Mouse (Mus musculus) midbrain, embryonic 10.5 days (tissue): ENCODE measurements around the gene Brd4. TPM values are rescaled to one million over a fixed set of nuclear protein-coding genes. Genes with fewer than 3 reads are reported as not detected.

Experiments
- DNase-seq: peaks from one replicate; pipeline ENCODE4 v3.0.0-alpha.2; 2017; ENCODE audit warnings: low spot score
- H3K27ac ChIP-seq: fragments of 300-500 bp; sonication (generic); replicated peaks from 2 replicates; pipeline ENCODE4 v1.5.1; 2016; ENCODE audit warnings: mild to moderate bottlenecking
- H3K27me3 ChIP-seq: fragments of 300-500 bp; sonication (generic); 2 replicates; pipeline ENCODE4 v1.6.1; 2016; ENCODE audit warnings: low read depth, mild to moderate bottlenecking; ENCODE audit not compliant: poor library complexity, severe bottlenecking
- H3K36me3 ChIP-seq: fragments of 300-500 bp; sonication (generic); 2 replicates; pipeline ENCODE4 v1.6.1; 2016; ENCODE audit warnings: mild to moderate bottlenecking, moderate library complexity
- H3K4me1 ChIP-seq: fragments of 300-500 bp; sonication (generic); 2 replicates; pipeline ENCODE4 v1.6.1; 2016
- H3K4me3 ChIP-seq: fragments of 300-500 bp; sonication (generic); 2 replicates; pipeline ENCODE4 v1.5.1; 2016; ENCODE audit warnings: mild to moderate bottlenecking, moderate library complexity
- H3K9me3 ChIP-seq: fragments of 300-500 bp; sonication (generic); replicated peaks from 2 replicates; pipeline ENCODE4 v1.6.1; 2016; ENCODE audit warnings: mild to moderate bottlenecking
- WGBS: fragments of 180-500 bp; shearing (Covaris S2); methylation state at CpG from one replicate; pipeline ENCODE4 v1.1.7; 2016; 5-methylcytosine and 5-hydroxymethylcytosine counted together
- polyA plus RNA-seq: library from polyadenylated mRNA; unstranded; fragments of >200 nt; fragmentation: Nextera tagmentation; extraction: Ambion mirVana; gene quantifications from 2 replicates; pipeline ENCODE4 v1.2.1, GENCODE M21; 2016

Gene Brd4
- polyA plus RNA-seq, 1 experiment from 2014 or later, result 110 TPM

DNA sequence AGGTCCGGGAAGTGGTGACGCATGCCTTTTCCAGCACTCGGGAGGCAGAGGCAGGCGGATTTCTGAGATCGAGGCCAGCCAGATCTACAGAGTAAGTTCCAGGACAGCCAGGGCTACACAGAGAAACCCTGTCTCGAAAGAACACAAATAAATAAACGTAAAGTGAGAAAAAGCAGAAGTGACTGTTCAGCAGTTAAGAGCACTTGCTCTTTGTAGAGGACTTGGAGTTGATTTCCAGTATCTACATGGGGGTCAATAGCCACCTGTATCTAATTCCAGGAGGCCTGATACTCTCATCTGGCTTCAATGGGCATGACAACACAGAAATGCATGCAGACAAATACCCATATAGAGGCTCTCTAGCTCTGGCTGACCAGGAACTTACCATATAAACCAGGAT, 15.4 kb downstream of the Brd4 start:
- Histone ChIP-seq H3K36me3 (peaks cover 44% of the 10 kb centered on the region), H3K27ac (no peak overlapping the region), H3K27me3 (no peaks in the 10 kb centered on the region), H3K4me3 (no peak overlapping the region), H3K4me1 (no peaks in the 10 kb centered on the region), H3K9me3 (no peaks in the 10 kb centered on the region)
- DNase-seq, result no peak
- WGBS, result 90% methylated on average over 7 of the region's 7 CpGs

DNA sequence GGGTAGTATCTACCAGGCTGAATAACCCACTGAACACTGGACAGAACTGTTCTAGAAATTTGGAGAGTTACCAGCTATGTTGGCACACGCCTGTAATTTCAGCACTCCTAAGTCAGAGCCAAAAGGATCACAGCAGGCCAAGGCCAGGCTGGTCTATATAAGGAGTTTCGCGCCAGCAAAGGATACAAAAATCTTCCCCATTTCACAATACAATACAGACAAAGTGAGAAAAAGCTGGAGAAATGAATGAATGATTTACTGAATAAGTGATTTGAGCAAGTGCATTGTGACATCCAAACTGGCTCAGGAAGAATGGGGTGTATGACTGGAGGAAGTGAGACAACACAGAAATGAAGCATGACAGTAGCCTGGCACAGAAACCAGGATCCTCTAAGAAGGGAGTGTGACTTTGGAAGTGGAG, 16.0 kb downstream of the Brd4 start:
- Histone ChIP-seq H3K4me3 (no peak overlapping the region), H3K36me3 (peaks cover 44% of the 10 kb centered on the region), H3K27ac (no peak overlapping the region), H3K9me3 (no peaks in the 10 kb centered on the region), H3K27me3 (no peaks in the 10 kb centered on the region), H3K4me1 (no peaks in the 10 kb centered on the region)
- DNase-seq, result no peak
- 97% methylated on average over 3 of the region's 3 CpGs for whole genome bisulfite sequencing

DNA sequence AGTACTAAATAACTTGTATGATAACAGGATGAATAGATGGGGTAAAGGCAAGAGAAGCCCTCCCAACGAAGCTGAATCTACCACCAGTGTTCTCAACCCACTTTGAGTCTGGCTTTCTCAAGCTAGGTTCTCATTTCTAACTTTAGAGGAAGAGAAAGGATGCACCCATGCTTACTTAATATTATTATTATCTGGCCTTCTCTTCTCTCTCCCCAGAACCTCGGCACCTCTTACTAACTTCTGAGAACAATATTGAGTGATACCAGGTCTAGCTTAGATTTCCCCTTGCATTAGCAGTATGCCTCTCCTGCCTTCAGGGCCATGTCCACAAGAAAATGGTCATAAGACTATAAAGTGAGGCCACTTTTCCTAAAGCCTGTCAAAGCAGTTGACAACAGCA, 16.4 kb downstream of the Brd4 start:
- 83% methylated on average over 2 of the region's 2 CpGs for WGBS
- H3K36me3 ChIP-seq, result peaks cover 43% of the 10 kb centered on the region
- no peak for DNase-seq
- no peak overlapping the region for H3K27ac ChIP-seq
- H3K27me3 ChIP-seq, result no peaks in the 10 kb centered on the region
- no peak overlapping the region for H3K4me3 ChIP-seq
- no peaks in the 10 kb centered on the region for H3K9me3 ChIP-seq
- H3K4me1 ChIP-seq, result no peaks in the 10 kb centered on the region

DNA sequence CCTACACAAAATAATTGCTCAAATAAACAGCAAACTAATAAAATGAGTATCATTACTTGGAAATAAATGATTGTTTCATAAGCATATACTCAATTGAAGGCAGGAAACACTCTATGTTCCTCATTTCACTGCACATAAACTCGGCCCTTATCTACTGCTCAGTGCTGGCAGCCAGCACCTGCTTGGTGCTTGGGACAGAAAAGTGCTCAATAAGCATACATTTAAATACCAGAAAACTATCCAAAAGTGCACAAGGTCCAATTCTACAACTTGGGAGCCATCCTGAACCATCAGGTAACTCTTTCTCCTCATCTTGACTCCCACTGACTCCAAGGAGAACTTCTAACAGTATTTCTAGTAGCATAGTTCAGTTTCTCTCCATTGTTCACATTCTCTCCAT, 16.9 kb downstream of the Brd4 start:
- Histone ChIP-seq H3K9me3 (no peaks in the 10 kb centered on the region), H3K4me3 (no peak overlapping the region), H3K27ac (no peak overlapping the region), H3K36me3 (peaks cover 40% of the 10 kb centered on the region), H3K4me1 (no peaks in the 10 kb centered on the region), H3K27me3 (no peaks in the 10 kb centered on the region)
- no peak for DNase-seq
- WGBS, result 95% methylated on average over 1 of the region's 1 CpGs

DNA sequence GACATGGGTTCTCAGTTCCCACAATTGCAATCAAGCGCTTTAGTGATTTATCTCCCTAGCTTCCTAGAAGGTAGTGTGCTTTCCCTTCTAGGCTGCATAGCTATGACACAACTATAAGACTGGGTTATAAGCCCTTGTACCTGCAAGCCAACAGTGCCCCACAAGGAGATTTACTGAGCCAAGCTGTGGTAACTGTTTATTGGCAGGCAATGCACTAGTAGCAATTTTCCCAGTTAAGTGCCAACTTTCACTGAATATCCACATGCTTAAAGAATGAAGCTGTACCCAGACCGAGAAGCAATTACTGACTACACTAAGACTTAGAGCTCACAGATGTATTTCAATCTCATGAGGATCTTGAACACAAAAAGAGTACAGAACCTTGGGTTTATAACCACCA, 20.9 kb downstream of the Brd4 start:
- no peak for DNase-seq
- no peaks in the 10 kb centered on the region for H3K27me3 ChIP-seq
- H3K9me3 ChIP-seq, result no peaks in the 10 kb centered on the region
- H3K4me3 ChIP-seq, result no peak overlapping the region
- H3K27ac ChIP-seq, result no peak overlapping the region
- H3K36me3 ChIP-seq, result peaks cover 30% of the 10 kb centered on the region
- peaks cover 3% of the 10 kb centered on the region for H3K4me1 ChIP-seq
- 97% methylated on average over 2 of the region's 2 CpGs for WGBS

DNA sequence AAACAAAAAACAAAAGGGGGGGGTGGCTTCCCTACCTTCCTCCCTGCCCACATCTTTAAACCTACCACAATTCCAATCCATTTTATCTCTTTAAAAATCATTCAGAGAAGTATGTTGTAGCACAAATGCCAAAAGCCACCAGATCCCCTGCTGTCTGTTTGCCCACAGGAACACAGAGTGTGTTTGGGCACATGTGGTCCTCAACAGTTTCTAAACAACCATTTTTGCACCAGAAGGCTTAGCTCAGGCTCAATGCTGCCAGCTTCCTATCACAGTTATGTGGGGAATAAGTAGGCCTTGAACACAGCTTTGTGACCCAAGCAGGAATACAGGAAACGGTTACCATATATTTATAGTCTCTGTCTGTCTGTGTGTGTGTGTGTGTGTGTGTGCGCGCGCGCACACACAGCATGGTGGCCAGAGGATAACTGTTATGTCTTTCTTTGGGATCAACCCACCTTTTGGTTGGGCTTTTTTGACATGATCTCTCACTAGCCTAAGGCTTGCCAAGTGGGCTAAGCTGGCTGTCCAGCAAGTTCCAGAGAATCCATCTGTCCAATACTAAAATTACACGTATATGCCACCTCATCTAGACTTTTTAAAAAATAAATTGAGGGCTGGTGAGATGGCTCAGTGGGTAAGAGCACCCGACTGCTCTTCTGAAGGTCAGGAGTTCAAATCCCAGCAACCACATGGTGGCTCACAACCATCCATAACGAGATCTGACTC, 21.5 kb downstream of the Brd4 start:
- Histone ChIP-seq H3K4me3 (no peak overlapping the region), H3K4me1 (peaks cover 9% of the 10 kb centered on the region), H3K27me3 (no peaks in the 10 kb centered on the region), H3K9me3 (no peaks in the 10 kb centered on the region), H3K36me3 (peaks cover 28% of the 10 kb centered on the region), H3K27ac (no peak overlapping the region)
- no peak for DNase-seq
- 95% methylated on average over 8 of the region's 8 CpGs for WGBS

DNA sequence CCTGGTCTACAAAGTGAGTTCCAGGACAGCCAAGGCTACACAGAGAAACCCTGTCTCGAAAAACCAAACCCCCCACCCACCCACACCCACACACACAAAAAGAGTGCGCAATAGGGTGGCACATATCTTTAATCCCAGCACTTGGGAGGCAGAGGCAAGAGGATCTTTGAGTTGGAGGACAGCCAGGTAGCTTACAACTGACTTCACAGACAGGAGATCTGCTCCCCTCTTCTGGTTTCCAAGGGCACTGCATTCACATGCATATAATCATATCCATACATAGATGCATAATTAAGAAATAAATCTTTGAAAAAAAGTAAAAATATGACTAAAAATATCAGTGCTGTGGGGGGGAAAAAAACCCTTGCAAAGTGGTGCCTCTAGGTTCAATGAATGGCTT, 25.7 kb downstream of the Brd4 start:
- no peaks in the 10 kb centered on the region for H3K27me3 ChIP-seq
- peaks cover 19% of the 10 kb centered on the region for H3K4me1 ChIP-seq
- H3K36me3 ChIP-seq, result peaks cover 18% of the 10 kb centered on the region
- no peak for DNase-seq
- no peaks in the 10 kb centered on the region for H3K9me3 ChIP-seq
- no peak overlapping the region for H3K4me3 ChIP-seq
- WGBS, result 98% methylated on average over 2 of the region's 2 CpGs
- no peak overlapping the region for H3K27ac ChIP-seq

DNA sequence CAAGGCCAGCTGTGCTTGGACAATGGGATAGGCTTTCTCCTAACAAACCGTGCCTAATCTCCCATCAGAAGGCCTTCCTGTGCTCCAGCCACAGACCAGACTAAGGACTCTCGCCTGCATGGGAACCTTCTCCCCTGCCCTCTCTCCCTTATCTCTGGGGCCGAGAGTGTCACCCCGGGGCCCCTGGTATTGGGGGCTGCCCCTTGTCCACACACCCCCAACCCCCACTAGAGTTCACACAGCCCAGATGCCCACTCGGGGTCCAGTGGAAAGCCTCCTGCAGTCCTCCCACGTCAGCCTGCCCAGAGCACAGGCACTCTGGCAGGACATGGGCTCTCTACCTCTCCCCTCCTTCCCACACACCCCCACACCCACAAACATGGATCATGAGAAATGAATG, 26.6 kb downstream of the Brd4 start:
- peak; percentile 26 for DNase-seq
- Histone ChIP-seq H3K9me3 (no peaks in the 10 kb centered on the region), H3K4me3 (peak overlapping the region; percentile 22; the same call in 1 of the 2 replicates), H3K27me3 (no peaks in the 10 kb centered on the region), H3K36me3 (peaks cover 25% of the 10 kb centered on the region), H3K27ac (peak overlapping the region; percentile 66), H3K4me1 (peaks cover 19% of the 10 kb centered on the region)
- 41% methylated on average over 6 of the region's 6 CpGs for WGBS

DNA sequence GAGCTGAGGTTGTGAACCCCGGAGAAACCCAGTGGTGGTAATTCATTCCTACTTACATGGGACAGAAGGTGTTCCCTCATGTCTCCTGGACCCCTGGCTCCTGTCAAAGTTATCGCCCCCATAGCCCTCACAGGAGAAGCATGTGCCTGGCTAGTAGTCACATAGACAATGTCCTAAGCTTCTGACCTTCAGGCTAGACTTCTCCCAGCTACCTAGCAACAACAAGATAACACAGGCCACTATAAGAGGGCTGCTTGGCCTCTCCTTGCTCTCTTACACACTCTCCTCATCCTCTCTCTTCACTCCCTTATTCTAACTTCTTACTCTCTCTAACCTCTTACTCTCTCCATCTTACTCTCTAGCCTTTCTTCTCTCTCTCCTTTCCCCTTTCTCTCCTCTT, 27.1 kb downstream of the Brd4 start:
- WGBS, result 89% methylated on average over 2 of the region's 2 CpGs
- Histone ChIP-seq H3K27ac (peak overlapping the region; percentile 66; the same call in 1 of the 2 replicates), H3K9me3 (no peaks in the 10 kb centered on the region), H3K27me3 (no peaks in the 10 kb centered on the region), H3K4me3 (no peak overlapping the region), H3K36me3 (peaks cover 30% of the 10 kb centered on the region), H3K4me1 (peaks cover 19% of the 10 kb centered on the region)
- no peak for DNase-seq

DNA sequence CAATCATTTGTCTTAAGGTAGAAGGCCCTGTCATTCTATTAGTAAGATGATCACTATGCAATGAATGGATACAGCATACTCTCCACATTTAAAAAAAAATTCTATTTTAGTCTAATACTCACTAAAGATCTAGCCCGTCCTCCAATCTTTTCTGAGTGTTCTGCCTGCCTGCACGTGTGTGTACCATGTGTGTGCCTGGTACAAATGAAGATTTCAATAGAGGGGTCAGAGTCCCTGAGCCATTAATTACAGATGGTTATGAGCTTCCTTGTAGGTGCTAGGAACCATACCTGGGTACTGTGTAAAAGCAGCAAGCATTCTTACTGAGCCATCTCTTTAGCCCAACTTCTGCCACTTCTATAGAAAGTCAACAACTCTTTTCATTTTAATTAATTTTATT, 27.6 kb downstream of the Brd4 start:
- H3K27ac ChIP-seq, result no peak overlapping the region
- H3K27me3 ChIP-seq, result no peaks in the 10 kb centered on the region
- no peak overlapping the region for H3K4me3 ChIP-seq
- 85% methylated on average over 2 of the region's 2 CpGs for whole genome bisulfite sequencing
- H3K9me3 ChIP-seq, result no peaks in the 10 kb centered on the region
- peaks cover 32% of the 10 kb centered on the region for H3K36me3 ChIP-seq
- peaks cover 19% of the 10 kb centered on the region for H3K4me1 ChIP-seq
- DNase-seq, result no peak

DNA sequence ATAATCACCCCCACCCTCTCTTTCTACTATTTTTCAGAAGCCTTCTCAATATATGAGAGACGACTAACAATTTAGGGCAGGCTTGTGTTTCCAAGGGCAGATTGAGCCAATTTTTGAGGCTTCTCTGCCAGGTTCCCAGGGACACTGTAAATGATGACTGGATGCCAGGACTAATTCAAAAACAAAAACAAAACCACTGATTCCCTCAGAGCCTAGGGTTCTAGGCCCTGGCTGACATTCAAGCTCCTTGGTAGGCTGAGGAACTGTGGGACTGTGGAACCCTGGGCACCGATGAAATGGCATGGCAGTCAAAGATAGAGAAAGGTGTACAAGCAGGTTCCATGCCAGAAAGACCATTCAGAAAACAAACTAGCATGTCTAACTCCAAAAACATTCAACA, 31.3 kb downstream of the Brd4 start:
- Histone ChIP-seq H3K36me3 (peaks cover 47% of the 10 kb centered on the region), H3K9me3 (no peaks in the 10 kb centered on the region), H3K27ac (no peak overlapping the region), H3K4me1 (peaks cover 12% of the 10 kb centered on the region), H3K4me3 (no peak overlapping the region), H3K27me3 (no peaks in the 10 kb centered on the region)
- WGBS, result 97% methylated on average over 2 of the region's 2 CpGs
- DNase-seq, result no peak

DNA sequence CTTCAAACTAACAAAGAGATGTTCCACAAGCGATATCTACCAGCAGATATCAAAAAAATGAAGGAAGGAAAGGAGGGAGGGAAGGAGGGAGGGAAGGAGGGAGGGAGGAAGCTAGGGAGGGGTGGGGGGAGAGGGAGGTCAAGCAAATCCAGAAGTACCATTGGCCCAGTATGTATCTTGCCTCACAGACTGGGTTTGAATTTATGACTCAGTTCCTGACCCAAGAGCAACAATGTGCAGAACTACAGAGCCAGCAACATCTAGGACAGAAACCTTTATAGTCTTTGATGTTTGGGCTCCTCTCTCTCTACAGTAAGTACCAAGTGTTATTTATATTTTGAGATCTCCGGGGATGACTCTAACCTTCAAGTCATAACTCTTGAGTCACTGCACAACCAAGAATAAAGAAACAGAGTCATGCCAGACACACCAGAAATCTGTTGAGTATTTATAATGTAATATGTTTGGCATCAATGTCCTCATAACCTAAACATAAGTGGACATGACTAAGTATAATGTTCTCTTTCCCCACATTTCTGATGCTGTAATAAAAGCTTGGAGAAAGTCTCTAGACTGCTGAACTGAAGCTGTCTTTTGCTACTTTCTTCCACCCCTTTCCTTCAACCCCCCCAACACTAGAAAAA, 32.6 kb downstream of the Brd4 start:
- H3K27ac ChIP-seq, result no peak overlapping the region
- DNase-seq, result no peak
- peaks cover 47% of the 10 kb centered on the region for H3K36me3 ChIP-seq
- H3K27me3 ChIP-seq, result no peaks in the 10 kb centered on the region
- H3K4me1 ChIP-seq, result no peaks in the 10 kb centered on the region
- no peaks in the 10 kb centered on the region for H3K9me3 ChIP-seq
- 88% methylated on average over 2 of the region's 2 CpGs for WGBS
- no peak overlapping the region for H3K4me3 ChIP-seq

DNA sequence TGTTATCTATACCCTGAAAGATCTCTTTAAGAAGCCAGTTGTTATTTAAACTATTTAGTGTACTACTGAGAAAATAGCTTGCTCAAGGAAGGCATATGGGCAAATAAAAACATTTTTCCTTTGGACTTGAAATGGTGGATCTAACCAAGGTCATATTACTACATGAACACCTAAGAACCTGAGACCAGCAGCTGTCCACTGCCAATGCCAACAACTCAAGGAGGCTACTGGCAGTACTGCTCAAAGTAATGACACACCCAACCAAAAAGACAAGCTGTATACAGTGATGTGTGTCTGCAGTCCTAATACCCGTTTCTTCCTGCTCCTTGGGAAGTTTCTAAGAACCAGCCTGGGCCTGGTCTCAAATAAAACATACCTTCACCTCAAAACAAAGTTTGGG, 34.5 kb downstream of the Brd4 start:
- no peak overlapping the region for H3K27ac ChIP-seq
- no peak for DNase-seq
- 90% methylated on average over 1 of the region's 1 CpGs for WGBS
- H3K4me3 ChIP-seq, result no peak overlapping the region
- H3K4me1 ChIP-seq, result no peaks in the 10 kb centered on the region; the same call in 1 of the 2 replicates
- no peaks in the 10 kb centered on the region for H3K9me3 ChIP-seq
- H3K36me3 ChIP-seq, result peaks cover 47% of the 10 kb centered on the region
- H3K27me3 ChIP-seq, result no peaks in the 10 kb centered on the region
